Mouse (Mus musculus) spleen, postnatal 14 days (tissue): Measurements from ENCODE around the gene Lcorl.
A peak's percentile ranks its signal among the peaks of the same experiment; 100 is the strongest.
"Not testable (repeated sequence)": the region's sequence is repeated elsewhere in the genome, so short reads cannot be mapped to it uniquely, and the experiment has no call there.

Source experiments
- DNase-seq, 2 experiments: peaks; one replicate each; pipeline ENCODE4 v3.0.0; 2021 to 2022; ENCODE audit warnings: low spot score in 2 of 2

Lcorl gene

DNA sequence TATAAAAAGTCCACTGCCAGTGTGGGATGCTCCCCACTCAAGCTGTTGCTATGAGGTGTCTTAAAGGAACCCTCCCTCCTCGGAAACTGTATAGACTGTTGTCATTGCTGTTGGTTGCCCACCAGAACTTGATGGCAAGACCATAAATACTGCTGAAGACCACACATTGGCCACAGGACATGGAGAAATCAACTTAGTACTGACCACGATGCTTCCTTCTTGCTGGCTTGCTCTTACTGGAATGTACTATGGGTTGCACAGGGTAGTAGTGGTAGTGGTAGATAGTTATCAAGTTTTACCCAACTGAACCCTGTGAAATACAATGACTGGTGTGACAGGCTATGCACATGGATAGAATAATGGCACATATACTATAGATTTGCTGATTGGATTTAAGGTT, 150.6 kb downstream of the Lcorl start:
- no peak for DNase-seq

DNA sequence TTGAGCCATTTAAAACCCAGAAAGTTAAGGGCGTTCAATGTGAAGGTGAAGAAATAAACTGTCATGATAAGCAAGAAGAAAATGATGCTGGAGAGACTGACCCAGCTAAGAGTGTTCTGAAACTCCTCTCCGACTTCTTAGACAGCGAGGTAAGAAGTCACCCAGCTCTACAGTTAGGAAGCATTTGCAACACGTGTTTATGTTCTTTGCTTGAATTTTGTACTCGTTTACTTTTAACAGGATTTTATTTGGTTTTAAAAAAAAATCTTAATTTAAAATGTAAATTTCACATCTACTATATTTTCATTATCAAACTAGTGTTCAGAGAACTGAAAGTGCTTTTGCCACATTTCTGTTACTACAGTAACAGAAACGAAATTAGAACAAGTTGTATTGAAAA, 165.7 kb downstream of the Lcorl start:
- DNase-seq, result no peak

DNA sequence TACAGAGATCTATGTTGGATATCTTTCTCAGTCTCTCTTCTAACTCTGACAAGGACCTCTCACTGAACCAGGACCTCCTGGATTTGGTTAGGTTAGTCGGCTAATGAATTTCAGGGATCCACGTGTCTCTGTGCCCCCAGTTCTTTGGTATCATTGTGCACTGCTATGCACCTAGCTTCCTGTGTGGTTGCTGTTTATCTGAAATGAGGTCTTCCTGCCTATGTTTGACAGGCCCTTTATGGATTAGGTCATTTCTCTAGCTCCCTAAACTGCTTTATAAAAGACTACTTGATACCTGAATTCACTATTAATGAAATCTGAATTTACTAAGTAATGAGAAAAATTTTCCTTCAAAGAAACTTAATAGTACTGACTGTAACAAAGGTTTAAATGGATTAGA, 166.6 kb downstream of the Lcorl start:
- no peak for DNase-seq

DNA sequence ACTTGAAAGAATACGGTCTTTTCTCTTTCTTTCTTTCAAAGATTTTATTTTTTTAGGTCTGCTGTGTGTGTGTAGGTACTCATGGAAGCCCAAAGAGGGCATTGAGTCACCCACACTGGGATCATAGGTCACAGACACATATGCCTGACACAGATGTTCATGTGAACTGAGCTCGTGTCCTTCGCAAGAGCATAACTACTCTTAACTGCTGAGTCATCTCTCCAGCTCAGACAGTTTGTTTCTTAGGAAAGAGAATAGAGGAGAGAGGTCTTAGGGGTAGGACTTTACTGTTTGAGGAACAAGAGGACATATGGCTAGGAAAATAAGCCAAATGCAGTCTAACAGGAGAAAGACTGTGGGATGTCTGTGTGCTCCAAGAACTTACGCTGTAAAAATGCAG, 168.3 kb downstream of the Lcorl start:
- DNase-seq, result no peak

DNA sequence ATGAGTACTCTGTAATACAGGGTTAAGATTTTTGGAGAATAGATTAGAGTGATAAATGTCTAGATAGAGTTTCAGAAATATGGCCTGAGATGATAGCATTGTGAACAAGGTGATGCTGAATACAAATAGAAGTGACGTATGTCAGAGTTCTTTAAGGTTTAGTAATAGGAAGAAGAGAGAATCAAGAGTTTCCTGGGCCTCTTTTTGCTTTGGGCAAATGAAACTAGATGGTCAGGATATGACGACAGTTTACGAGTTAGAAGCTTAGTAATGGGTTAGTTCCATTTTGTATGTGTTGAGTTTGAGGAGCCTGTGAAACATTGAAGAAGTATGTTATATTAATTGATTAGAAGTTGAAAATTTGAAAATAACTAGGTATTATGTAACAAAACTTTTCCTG, 171.2 kb downstream of the Lcorl start:
- no peak for DNase-seq

DNA sequence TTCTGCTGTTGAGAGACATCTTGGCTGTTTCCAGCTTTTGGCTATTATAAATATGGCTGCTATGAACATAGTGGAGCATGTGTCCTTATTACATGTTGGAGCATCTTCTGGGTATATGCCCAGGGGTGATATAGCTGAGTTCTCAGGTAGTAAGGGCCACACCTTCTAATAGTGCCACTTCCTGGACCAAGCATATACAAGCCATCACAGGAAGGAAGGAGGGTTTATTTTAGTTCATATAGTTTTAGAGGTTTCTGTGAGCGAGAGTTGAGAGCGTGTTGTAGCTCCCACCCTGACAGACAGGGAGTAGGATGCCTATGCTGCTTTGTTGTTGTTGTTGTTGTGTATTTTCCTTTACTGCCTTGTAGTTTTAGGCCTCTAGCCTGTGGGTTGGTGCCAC, 172.2 kb downstream of the Lcorl start:
- DNase-seq, result no peak

DNA sequence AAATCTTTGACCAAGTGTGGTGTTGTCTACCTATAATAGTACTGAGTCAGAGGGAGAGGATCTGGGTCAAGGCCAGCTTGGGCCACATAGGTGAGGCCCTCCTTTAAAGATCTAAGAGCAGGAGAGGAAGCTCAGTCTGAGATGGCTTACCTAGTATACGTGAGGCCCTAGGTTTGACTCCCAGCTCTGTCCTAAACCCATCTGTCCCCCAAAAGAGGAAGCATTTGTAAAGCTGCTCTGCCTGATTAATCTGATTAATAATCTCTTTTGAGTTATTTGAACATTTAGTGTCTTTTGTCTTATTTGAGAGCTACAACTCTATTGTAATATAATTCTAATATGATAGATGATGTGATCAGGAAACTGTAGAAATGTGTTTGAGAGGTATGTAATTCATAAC, 174.0 kb downstream of the Lcorl start:
- DNase-seq, result no peak

DNA sequence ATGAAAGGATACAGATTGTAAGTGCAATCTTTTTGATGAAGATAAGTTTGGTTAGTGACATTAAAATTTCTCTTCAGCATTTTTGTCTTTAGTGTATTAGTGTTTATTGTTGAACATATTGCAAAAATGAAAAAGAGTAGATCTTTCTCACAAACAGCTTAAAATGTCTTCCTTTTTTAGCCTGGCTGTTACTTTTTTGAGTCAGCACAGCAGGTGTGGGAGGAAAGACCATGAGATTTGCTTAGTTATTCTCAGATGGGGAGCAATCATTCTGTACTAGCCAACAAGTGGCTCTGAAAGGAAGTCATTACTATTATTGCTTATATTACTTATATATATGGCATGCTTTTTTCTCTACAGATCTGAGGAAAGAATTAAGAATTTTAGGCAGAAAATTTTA, 177.5 kb downstream of the Lcorl start:
- DNase-seq, result no peak

DNA sequence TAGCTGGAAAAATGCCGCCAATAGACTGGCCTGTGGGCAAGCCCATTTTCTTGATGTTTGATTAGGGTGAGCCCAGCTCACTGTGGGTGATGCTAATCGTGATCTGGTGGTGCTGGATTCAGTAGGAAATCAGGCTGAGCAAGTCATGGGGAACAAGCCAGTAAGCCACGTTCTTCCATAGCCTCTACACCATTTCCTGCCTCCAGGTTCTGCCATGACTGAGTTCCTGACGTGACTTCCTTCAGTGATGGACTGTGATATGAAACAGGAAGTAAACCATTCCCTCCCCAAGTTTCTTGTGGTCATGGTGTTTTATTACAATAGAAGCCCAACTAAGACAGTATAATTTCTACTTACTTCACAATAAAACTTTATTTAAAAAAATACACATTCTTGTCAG, 179.8 kb downstream of the Lcorl start:
- DNase-seq, result no peak

DNA sequence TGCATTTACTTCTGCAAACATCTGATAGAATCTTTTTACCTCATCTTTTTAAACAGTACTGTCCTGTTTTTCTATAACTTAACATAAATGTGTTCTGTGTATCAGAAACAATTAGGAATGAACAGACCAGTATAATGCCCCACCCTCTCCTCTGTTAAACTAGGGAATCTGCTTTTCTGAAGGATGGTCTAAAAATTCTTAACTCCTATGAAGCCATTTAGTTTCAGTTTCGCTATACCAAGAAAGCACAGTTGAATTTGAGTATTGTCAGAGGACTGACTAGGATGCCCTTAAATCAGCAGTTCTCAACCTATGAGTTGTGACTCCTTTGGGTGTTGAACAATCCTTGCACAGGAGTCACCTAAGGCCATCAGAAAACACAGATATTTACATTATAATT, 182.4 kb downstream of the Lcorl start:
- no peak for DNase-seq

DNA sequence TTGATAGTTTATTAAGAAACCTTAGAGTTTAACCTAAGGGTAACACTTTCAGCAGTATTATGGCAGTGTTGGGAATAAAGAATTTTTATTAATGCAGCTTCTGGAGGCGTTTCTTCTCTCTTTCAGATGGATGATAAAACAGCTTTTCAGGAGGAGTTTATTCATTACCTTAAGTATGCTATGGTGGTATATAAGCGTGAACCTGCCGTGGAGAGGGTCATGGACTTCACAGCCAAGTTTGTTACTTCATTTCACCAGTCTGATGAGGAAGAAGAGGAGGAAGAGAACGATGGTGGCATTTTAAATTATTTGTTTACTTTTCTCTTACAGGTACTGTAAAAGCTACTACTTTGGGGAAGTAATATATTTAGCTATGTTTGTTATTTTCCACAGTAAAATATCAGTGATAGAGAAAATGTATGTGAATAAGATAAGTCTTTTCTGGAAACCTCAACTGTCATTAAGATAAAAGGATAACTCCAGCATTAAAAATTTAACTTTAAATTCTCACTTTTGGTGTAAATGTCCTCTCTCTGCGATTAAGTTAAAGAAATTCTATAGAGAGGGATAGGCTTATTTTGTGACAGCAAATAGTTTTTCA, 186.4 kb downstream of the Lcorl start:
- no peak for DNase-seq

DNA sequence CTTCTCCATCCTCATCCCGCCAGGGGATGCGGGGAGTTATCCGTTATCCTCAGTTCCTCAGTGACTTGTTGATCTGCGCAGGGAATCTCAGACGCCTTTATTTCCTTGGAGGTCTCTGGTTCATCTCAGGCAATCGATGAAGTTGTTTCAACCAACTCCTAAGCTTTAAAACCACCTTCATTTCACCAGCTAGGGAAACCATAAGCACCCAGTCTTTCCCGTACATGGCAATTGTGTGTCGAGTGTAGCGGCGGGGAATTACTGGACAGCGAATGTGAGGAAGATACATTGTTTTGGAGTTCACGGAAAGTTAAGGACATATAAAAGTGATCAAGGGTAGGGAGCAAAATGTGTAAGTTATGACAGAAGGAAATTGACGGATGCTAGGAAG, 187.1 kb downstream of the Lcorl start:
- no peak for DNase-seq

DNA sequence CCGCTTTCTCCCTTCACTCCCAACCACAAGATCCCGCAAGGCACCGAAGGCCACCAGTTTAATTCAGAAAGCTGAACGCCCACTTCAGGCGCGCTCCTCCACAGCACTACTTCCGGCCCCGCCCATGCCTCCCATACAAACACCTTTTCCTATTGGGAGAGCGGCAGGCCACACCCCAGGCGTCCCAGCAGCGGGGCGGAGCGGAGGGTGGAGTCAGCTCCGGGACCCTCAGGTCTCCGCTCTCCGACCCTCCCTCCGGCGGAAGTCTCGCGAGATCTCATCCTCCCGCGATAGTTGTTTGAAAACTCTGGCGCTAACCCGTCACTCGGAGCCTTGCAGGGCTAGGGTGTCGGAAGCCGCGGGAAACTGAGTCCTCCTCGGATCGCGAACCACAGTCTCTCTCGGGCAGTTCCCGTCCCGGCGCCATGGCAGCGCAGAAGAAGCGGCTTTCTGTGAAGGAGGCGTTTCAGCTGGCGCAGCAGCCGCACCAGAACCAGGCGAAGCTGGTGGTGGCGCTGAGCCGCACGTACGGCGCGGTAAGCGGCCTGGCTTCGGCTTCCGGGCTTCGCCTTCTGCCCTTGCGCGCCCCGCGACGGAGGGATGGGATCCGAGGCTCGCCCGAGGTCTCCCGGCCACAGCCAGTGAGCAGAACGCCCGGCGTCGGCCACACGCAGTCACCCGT, 187.7 kb downstream of the Lcorl start, which contains the start of gene Ncapg:
Ncapg (plus strand) TSS at position 322 of the 682 bp plus-strand sequence.
- peak; percentile 100 for DNase-seq

DNA sequence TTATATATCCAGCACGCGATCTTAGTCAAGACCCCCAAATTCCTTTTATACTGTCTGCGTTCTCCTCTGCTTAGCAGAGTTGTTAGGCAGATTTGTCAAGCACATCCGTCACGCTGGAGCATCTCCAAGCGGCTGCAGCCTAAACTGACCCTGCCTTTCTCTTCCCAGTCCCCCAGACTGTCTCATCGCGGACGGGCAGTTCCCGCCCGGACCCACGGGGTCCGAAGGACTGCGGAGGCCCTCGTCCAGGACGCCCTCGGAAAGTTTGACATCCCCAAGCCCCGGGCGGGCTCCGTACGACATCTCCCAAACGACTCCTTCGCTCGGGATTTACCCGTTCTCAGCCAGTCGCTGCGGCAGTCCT, 188.2 kb downstream of the Lcorl start:
- no peak for DNase-seq

DNA sequence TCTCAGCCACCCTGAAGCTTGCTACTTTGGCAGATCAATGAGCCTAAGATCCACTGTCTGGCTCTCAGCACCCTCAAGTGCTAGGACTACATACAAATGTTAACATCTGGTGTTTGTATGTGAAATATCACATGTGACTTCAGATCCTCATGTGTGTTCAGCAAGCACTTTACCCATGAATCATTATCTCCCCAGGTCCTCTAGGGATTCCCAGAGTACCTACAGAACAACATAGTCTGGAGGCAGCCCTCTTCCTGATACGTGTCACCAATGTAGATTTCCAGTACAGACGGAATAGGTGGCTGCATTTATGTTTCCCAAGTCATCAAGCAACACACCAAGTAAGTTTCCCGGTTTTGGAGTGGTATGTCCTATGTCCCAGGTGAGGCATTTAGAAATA, 188.6 kb downstream of the Lcorl start:
- no peak for DNase-seq

DNA sequence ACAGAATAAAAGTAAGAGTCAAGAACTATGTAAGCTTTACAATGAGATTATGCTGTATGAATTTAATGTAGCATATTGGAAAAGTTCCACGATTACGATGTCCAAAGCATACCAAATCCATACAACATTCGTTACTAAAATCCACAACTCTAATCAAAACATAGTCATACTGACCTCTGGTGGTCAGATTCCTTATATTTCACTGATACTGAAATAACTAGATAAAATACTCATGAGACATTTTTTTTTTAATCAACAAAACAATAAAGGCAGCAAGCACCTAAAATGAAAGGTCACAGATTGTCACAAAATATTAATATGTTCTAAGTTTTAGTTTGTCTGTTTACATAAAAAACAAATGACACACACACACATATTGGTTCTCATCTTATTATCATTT, 189.1 kb downstream of the Lcorl start:
- DNase-seq, result no peak

DNA sequence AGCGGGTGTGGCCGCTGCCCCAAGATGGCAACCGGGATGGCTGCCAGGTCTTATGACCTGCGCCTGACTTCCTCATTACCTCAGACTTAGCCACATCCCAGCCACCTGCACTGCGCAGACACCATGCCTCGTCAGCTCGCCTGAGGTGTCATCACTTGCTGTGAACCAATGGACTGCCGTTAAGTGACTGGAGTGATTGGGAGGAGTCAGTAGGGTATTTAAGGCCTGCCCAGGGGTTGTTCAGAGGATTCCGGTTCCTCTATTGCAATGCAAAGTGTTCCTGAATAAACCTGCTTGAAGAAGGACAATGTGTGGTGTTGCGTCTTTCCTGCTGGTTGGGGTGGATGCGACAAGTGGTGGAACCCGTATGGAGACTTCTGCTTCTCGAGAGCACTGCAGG, 199.0 kb downstream of the Lcorl start:
- DNase-seq, result not testable (repeated sequence)

DNA sequence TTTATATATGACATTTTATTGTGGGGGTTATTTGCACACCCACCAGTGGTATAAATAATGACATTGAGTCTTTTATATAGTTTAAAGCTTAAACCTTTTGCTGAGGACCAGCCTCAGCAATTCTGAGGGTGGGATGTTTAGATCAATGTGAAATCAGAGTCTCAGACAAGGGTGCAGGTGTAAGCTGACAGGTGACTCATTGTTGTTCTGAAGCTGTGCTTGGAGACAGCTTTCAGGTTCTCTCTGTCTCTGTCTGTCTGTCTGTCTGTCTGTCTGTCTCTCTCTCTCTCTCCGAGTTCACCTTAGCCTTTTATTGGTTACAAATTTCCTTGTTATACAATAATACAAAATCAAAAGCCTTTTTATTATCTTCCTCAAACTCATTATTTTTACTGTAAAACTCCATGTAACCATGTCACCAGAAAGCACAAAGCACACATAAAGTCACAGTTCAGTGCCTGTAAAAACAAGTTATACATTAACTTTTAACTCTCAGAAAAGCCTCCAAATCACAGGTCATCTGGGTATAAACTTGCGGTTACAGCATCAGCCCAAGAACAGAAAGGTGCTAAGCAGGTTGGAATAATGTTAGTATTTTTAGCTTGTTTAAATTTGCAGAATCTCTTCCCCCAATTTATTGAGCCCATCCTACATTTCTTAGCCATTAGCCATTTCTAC, 206.2 kb downstream of the Lcorl start:
- no peak for DNase-seq
